8 mouse cellular contexts compared by ENCODE assay signal in genomic region chr10:25415188-25415717, GRCm38 (mm10). TPM values are rescaled to one million over a fixed set of nuclear protein-coding genes. Genes with fewer than 3 reads are reported as not detected.
DNase-seq lines count a peak whose midpoint lies in the region; ATAC-seq and TF ChIP-seq lines count a peak whose summit lies in the region.
"Had no signal": no experiment of that assay in that cellular context is flagged by ENCODE, and none has a peak within 500 bp of the region (broad histone marks: within the 10 kb centered on the region; RNA-seq: fewer than 3 reads in every experiment).

No protein-coding gene starts in this region.

- DNase-seq in kidney, postnatal 10 days, result peak; percentile 41
- DNase-seq in kidney, adult 11 months, result no peak
- DNase-seq in adrenal gland, postnatal 25 days, result peak; percentile 38
- DNase-seq in liver, embryonic 14.5 days (ENCODE audit: low read depth in 3 of 3, low spot score in 3 of 3), result peak in 2 of 3 experiments; percentile 28 to 29
- peak; percentile 44 to 63 for DNase-seq in thymus, postnatal 10 days (ENCODE audit: low spot score in 2 of 2)
- DNase-seq in midbrain, embryonic 10.5 days (ENCODE audit: low spot score), result no peak

- no peak overlapping the region for H3K4me3 ChIP-seq in liver, embryonic 14.5 days (ENCODE audit: insufficient read depth in 1 of 2, low read depth in 2 of 2, low read length in 2 of 2)
- H3K4me3 ChIP-seq in neural tube, embryonic 15.5 days (replicated peaks), result no peak overlapping the region
- no peak overlapping the region for H3K4me3 ChIP-seq in midbrain, embryonic 10.5 days
- H3K4me3 ChIP-seq: hindbrain, embryonic 15.5 days had no signal

- TF ChIP-seq CTCF in liver, embryonic 14.5 days (IDR thresholded peaks at IDR 0.05; ENCODE audit: low read depth), result peak; percentile 72

- no peaks in the 10 kb centered on the region for H3K9me3 ChIP-seq in liver, embryonic 14.5 days (ENCODE audit: control insufficient read depth, low read length)
- H3K9me3 ChIP-seq in neural tube, embryonic 15.5 days (replicated peaks), result no peaks in the 10 kb centered on the region
- H3K9me3 ChIP-seq in midbrain, embryonic 10.5 days (replicated peaks), result no peaks in the 10 kb centered on the region
- H3K9me3 ChIP-seq: hindbrain, embryonic 15.5 days had no signal

- no peak overlapping the region for H3K27ac ChIP-seq in liver, embryonic 14.5 days
- no peak overlapping the region for H3K27ac ChIP-seq in neural tube, embryonic 15.5 days (replicated peaks)
- no peak overlapping the region for H3K27ac ChIP-seq in midbrain, embryonic 10.5 days (replicated peaks)
- H3K27ac ChIP-seq: hindbrain, embryonic 15.5 days had no signal

- H3K4me2 ChIP-seq in liver, embryonic 14.5 days (ENCODE audit: low read depth), result no peak overlapping the region
- H3K4me2 ChIP-seq in neural tube, embryonic 15.5 days, result no peak overlapping the region
- H3K4me2 ChIP-seq: hindbrain, embryonic 15.5 days had no signal

- H3K36me3 ChIP-seq in liver, embryonic 14.5 days (replicated peaks; ENCODE audit: control insufficient read depth, insufficient read depth, low read depth), result no peaks in the 10 kb centered on the region
- no peaks in the 10 kb centered on the region for H3K36me3 ChIP-seq in neural tube, embryonic 15.5 days
- 0 out of 2 replicates have a peak, but pooled peaks cover 2% of the 10 kb centered on the region for H3K36me3 ChIP-seq in midbrain, embryonic 10.5 days
- H3K36me3 ChIP-seq: hindbrain, embryonic 15.5 days had no signal

- peaks cover 0 to 2% of the 10 kb centered on the region in 2 experiments; a peak in 1 of 4 replicates for H3K4me1 ChIP-seq in liver, embryonic 14.5 days (replicated peaks; ENCODE audit: control insufficient read depth in 2 of 2, insufficient read depth in 2 of 2, low read length in 1 of 2)
- H3K4me1 ChIP-seq in neural tube, embryonic 15.5 days, result no peaks in the 10 kb centered on the region
- H3K4me1 ChIP-seq in midbrain, embryonic 10.5 days, result no peaks in the 10 kb centered on the region
- H3K4me1 ChIP-seq: hindbrain, embryonic 15.5 days had no signal

- TF ChIP-seq EP300 in liver, embryonic 14.5 days (IDR thresholded peaks at IDR 0.05; ENCODE audit: low read depth), result no peak

- peak; percentile 52 for ATAC-seq in liver, embryonic 14.5 days (ENCODE audit: insufficient read depth)
- no peak for ATAC-seq in neural tube, embryonic 15.5 days (ENCODE audit: low FRiP score)

- 46% methylated on average over 7 of the region's 7 CpGs for WGBS in liver, embryonic 14.5 days (ENCODE audit: insufficient replicate concordance)
- WGBS in neural tube, embryonic 15.5 days, result 85% methylated on average over 7 of the region's 7 CpGs
- WGBS in midbrain, embryonic 10.5 days, result 81% methylated on average over 7 of the region's 7 CpGs

- H3K9ac ChIP-seq in liver, embryonic 14.5 days (replicated peaks), result no peak overlapping the region
- no peak overlapping the region for H3K9ac ChIP-seq in neural tube, embryonic 15.5 days (replicated peaks)
- H3K9ac ChIP-seq: hindbrain, embryonic 15.5 days had no signal

- no peaks in the 10 kb centered on the region for H3K27me3 ChIP-seq in liver, embryonic 14.5 days (ENCODE audit: control insufficient read depth, insufficient read depth, low read length)
- no peaks in the 10 kb centered on the region for H3K27me3 ChIP-seq in neural tube, embryonic 15.5 days (replicated peaks)
- no peaks in the 10 kb centered on the region for H3K27me3 ChIP-seq in midbrain, embryonic 10.5 days (ENCODE audit: low read depth, poor library complexity, severe bottlenecking)
- H3K27me3 ChIP-seq: hindbrain, embryonic 15.5 days had no signal

RNA-seq across cellular contexts. Expression of gene Epb41l2, which starts 55.7 kb away (rescaled TPM):
- total RNA-seq in adrenal gland, postnatal 25 days (2021), result 70.7 and 82.6 TPM in 2 replicates
- polyA plus RNA-seq in liver, embryonic 14.5 days (2012; rRNA removed), result 7.3 and 11.7 TPM in 2 replicates
- polyA plus RNA-seq in liver, embryonic 14.5 days (2014; fragmentation: Nextera tagmentation; extraction: Ambion mirVana), result 6.8 and 8.0 TPM in 2 replicates
- 27.7 and 36.7 TPM in 2 replicates for polyA plus RNA-seq in neural tube, embryonic 15.5 days (2015; fragmentation: Nextera tagmentation; extraction: Ambion mirVana)
- 43.2 and 47.5 TPM in 2 replicates for polyA plus RNA-seq in midbrain, embryonic 10.5 days (2016; fragmentation: Nextera tagmentation; extraction: Ambion mirVana)

Comparison
In these comparisons a context has a peak if more than half of its experiments do, and no peak if none do; other contexts are left out.
1. DNase-seq: peak in kidney, postnatal 10 days (single experiment), adrenal gland, postnatal 25 days (single experiment), liver, embryonic 14.5 days (2 of 3) and thymus, postnatal 10 days (2 of 2); none in kidney, adult 11 months (single experiment) and midbrain, embryonic 10.5 days (single experiment).